Mouse (Mus musculus) liver, postnatal 0 days (tissue): Measurements from ENCODE around the gene Acvr2a.

Experiments
- CTCF ChIP-seq: sonication (generic); IDR thresholded peaks from 2 replicates; pipeline ENCODE4 v1.5.1; 2016; ENCODE audit warnings: antibody characterized with exemption, low read depth
- EP300 ChIP-seq: IDR thresholded peaks from 2 replicates; pipeline ENCODE4 v1.6.1; 2016; ENCODE audit warnings: antibody characterized with exemption, low read depth, mild to moderate bottlenecking

- TF ChIP-seq CTCF (no peak), EP300 (no peak)
These were observed 2.5 kb downstream of the Acvr2a start for GRCm38 (mm10) chr2:48816141-48817028.
